Mouse (Mus musculus) lung, postnatal 25 days (tissue): ENCODE measurements at regions not wholly inside any gene's neighbourhood (a gene's known extent, or its start where the extent isn't known, plus 50 kb on each side); places are given as distances from the start of the nearest gene placed in this dataset.

Source experiments
- DNase-seq: peaks from one replicate; pipeline ENCODE4 v3.0.0; 2022; ENCODE audit warnings: low spot score

DNA sequence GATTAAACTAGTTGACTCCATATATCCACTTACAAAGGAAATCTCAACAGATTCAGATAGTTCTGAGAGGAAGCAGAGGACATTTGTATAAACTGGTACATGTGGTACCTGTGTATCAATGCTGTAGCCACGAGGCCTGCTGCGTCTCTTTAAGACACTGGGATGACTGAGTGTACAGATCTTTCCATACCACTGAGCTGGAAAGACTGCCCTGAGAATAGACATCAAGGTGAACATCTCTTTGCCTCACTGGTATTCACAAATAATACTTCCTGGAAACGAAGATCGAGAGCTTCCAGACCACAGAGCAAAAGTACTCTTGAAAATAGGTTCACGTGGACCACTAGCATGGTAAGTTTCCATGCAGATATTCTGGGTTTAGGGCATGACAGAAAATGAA is 183.6 kb upstream of the Marcks start:
- no peak for DNase-seq

DNA sequence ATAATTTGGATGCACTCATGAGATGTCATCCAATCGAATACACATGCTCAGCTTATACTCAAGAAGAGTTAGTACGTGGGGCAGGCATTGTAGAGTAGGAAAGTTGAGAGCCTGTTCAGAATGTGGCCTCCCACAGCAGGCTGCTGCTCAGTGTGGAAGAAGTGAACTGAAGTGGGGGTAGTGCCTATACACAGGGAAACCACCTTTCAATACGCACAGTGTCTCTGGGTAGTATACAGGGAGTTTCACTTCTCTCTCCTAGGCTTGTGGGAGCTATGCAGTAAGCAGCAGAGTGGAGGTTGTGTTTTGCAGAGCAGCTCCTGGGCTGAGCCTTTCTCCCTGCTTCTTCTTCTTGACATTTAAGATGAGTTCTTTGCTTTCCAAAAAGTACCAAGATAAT is 182.5 kb upstream of the Marcks start:
- DNase-seq, result peak; percentile 35

DNA sequence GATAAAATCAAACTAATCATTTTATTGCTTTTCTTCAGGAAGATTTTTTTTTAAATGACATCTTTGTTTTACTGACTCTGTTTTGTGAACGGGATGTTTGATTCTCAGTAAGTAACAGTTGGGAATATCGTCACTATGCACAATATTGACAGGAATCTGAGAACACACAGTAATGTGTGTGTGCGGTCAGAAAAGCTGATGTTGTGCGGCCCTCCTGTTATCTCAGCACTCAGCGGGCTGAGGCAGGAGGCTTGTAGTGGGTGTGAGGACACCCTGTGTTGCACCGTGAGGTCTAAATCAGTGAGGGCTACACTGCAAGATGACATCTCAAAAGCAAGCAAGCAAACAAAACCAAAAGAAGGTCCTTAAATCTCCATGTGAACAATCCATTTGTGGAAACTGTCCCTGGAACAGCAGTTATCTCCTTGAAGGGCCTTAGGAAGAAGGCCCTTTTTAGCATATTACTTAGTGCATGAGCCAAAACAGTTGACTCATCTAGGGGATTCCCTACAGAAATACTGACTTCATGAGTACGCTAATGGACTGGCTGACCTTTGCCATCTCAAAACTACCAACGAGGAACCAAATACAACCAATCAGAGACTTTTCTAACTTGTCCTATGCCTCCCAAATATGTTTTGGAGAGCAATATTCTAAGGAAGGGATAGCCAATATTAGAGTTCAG is 181.2 kb upstream of the Marcks start:
- DNase-seq, result no peak

DNA sequence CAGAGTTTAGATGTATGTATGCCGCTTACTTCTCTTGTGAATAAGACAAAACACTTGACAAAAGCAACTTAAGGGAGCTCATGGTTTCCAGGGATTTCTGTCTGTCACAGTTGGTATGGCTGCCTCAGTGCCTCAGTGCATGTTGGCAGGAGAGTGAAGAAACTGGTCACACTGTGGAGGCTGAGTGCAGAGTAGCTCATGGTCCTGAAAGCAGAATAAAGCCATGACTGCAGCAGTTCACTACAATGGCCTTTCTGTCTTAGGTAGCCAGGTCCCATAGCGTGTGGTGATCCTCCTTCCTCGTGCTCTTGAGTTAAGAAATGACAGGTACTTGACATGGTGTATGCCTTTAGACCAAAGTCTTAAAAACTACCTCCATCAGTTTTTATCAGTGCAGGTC is 178.0 kb upstream of the Marcks start:
- no peak for DNase-seq

DNA sequence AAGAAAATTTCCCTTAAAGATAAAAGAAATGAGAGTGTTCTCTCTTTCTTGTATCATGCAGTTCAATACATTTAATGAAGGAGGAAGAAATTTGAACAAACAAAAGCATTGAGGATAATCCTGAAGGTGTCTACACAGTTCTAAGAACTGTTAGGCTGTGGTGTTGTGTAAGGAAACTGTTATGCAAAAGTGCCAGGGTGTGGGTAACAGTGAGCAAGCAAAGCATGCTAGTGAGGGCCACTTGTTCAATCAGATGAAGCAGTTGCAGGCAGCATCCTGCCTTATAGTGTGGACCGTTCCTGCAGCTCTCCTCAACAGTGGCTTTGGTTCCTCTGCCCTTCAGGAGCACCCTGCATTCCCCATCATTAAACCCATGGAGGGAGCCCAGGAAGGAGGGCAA is 177.1 kb upstream of the Marcks start:
- DNase-seq, result no peak

DNA sequence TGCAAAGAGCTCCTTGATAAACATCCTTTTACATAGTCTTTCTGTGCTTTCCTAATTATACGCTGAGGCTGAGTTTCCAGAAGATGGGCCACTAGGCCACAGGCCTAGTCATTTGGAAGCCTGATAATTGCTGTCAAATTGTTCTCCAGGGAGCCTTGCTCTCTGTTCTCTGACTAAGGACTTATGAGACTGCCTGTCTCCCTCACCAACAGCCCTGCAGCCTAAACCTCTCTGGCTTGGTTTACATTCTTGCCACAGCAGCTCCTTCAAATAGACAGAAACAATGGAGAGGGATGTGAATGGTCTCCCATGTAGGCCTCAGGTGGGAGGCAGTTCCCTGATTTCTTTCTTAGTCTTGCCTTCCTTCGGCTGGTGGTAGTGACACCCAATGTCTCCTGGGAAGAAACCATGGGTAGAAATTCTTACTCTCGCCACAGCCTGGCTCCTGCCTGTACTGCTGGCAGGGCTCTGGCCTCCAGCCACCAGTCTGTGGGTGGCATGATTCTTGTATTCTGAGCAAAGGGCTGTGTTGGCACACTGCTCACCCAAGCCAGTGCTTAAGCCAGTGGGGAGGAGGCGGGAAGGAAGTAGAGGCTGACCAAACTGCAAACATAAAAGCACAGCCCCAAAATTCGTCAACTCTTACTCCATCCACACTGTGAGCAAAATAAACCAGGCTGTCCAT is 176.2 kb upstream of the Marcks start:
- DNase-seq, result no peak

DNA sequence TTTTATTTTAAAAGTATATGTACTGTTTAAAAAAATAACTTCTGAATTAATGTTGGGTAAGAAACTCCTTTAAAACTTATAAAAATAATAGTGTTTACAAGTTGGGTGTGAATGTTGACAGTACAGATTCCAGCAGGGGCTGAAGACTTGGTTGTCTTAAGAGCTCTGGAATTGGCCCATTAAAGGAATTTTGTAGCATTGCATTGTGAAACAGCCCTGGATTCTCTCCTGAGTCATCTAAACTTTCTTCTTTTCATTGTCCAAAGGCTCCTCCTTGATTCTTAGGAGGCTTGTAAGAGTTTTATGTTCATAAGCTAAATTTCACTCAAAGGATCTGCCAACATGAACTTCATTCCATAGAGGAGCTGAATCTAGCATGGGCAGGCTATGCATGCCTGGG is 174.7 kb upstream of the Marcks start:
- no peak for DNase-seq

DNA sequence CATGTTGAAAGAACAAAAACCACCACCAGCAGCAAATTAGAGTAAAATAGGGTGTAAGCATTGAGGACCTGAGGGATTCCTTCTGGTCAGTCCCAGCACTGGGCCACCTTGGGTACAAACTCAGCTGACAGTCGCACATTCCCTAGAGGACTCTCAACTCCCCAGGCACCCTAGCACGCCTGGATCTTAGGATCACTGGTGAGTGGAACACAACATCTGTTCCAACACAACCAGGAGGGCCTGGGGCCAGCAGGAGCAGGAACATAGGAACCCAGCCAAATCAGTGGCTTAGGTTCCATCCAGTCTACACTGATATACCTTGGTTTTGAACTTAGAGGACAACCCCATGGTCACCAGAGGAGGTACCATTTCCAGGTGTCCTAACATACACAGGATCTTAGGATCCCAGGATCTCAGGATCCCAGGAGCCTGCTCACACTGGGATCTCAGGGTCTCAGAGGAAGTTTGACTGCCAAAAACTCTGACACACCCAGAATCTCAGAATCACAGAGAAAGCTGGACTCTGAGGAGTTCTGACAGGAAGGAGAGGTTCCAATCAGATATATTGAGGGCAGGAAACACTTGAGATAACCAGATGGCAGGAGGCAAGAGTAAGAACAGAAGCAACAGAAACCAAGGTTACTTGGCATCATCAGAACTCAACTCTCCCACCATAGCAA is 171.7 kb upstream of the Marcks start:
- DNase-seq, result peak; percentile 18

DNA sequence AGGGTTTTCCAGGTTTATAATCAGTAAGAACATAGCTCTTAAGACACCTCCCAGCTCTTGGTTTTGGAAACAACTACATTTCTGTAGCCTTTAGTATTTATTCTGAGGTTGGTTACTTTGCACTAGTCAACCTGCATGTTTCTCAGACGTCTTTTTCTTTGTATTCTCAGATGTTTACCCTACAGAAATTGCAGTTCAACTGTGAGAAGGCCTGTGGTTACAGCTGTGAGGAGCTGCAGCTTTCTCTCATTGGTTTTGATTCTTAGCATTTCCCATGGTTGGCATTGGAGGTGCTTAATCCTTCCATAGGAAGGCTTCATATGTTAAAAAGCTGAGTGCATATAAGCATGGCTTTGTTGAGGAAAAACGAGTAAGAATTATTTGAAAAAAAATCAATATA is 165.9 kb upstream of the Marcks start:
- no peak for DNase-seq

DNA sequence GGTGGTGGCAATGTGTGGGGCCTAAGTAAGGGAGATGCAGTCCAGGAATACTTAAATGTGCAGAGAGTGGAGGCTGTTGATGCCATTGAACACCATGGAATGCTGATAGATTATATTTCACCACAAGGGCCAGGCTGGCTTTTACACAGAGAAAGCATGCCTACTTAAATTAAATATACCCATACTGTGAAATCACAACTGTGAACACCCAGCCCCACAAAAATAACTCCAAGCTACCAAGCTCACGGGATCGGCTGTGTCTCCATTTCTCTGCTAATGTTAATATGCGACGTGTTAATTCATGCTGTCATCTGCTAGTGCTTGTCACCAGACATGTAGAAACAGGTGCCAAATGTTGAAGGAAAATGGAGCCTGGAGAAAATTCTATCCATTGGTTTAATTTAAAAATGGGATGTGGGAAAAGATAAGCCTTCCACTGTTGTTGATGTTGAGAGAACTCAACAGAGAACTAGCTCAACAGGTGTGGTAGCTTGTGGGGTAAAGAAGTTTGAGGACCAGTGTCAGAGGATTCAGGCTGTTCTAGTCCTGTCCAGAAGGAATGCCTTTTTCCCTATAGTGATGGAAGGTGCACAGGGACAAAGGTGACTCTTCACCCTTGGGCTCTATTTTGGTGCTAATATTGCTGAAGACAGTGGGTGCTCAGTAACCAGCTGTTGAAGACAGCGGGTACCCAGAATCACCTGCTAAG is 161.6 kb upstream of the Marcks start:
- DNase-seq, result no peak

DNA sequence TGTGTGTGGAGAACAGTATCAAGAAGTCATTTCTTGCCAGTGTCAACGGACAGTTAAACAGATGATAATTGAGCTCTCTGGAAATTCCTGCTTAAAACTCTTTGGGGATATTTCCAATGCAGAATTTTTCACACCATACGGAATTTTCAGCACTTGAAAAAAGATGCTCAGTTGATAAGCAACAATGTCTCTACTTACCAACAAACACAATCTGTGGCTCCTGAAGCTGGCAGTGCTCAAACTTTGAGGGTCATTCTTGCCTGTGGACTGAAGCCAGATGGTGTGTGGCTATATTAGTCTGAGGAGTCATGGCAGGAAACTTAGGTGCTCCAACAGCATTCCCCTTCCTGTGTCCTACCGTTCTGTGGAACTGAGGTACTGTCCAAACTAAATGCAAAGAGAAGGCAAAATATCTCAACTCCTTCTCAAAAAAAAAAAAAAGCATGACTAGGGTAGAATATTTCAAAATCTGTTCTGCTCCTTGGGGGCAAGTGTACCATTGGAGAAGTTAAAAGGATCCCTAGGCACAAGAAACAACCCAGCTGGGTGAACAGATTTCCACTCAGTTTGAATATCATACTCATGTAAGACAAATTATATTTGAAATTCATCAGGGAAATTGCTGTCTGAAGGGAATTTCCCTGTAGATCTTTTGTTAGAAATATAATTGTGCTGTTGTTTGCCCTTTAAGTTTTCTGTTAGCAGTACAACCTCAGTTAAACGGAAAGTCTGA is 160.1 kb upstream of the Marcks start:
- no peak for DNase-seq

DNA sequence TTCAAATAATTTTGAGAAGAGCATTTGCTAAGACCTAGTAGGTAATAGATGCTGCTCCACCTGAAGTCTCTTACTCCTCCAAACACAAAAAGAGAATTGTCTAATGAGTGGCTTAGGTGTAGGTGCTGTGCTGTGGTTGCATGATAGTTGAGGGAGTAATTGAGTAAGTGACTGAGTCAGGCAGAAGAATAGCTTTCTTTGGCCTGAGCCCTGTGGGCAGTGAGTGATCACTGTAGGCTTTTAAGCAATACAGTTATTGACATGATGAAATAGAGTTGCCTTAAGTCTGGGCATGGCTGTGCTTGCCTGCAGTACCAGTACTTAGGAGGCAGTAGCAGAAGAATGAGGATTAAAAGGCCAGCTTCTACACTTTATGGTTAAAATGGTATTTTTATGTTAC is 155.5 kb upstream of the Marcks start:
- no peak for DNase-seq

DNA sequence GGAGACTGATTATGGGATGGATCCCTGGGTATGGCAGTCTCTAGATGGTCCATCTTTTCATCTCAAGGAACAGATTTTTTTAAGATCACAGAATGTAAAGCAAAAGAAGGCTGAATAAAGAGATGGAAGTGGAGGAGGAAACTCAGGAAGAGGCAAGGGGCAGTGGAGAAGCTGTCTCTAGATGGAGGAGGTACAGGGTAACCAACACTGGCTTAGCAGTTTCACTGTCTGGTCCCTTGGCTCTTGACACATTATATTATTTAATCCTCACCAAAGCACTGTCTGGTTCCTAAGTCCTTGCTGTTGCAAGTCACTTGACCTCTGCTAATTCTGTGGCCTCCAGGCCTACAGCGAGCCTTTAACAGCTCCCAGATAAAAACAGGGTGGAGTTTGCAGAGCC is 154.6 kb upstream of the Marcks start:
- no peak for DNase-seq

DNA sequence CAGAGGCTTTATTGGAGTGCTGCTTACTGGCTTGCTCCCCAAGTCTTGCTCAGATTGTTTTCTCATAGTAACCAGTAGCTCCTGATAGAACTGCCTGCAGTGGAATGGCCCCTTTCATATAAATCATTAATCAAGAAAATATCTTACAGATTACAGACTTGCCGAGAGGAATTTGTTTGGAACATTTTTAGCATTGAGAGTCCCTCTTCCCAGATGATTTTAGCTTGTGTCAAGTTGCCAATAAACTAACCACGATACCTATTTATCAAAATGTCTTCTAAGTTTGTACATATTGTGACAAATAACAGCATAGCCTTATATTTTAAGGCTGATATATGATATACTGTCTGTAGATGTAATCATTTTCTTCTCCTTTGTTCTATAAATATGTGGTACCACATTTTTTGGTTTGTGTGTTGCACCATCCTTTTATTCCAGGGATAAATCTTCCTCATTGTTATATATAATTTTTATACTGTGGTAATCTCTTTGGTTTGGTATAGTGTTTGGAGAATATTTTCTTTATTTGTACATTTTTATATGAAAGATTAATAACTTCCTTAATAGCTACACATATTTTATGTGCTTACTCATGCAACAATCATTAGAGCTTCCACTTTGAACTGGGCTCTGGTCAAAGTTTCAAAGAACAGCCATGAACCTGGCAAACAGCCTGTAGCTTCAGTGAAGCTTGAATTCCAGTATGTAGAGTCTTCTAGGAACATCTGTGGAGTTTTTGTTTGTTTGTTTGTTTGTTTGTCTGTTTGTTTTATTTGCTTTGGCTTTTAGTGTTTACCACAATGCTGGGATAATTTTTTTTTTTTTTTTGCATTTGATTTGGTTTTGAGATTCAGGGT is 153.1 kb upstream of the Marcks start:
- DNase-seq, result no peak

DNA sequence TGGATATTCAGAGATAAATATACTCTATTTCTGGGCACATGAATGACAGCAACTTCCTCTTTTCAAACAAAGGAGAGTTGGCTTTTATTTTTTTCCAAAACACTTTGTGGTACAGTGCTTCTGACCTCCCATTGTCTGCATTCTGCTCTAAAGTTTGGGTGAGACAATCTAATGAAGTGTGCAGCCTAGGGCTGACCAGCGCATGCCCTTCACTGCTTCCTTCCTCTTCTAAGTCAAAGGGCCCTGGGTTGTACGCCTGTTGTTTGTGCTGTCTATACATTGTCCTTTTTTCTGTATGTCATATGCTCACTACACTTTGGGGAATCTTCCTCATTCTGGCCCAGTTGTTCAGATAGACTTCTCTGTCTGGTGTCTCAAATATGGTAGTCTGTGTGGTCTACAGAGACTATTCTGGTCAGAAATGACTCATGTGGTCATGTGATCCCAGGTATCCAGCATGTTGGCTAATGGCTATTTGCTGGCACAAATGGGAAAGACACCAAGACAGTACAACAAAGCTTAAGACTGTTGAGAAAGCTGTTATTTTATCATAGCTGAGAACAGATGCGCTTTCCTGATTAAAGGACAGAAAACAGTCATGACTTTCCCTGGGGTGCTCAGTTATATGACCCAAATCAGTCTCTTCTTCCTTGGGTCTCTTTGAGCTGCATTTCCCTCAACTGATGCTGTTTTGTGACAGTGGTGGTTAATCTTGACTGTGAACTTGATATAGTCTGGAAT is 151.4 kb upstream of the Marcks start:
- DNase-seq, result peak; percentile 33

DNA sequence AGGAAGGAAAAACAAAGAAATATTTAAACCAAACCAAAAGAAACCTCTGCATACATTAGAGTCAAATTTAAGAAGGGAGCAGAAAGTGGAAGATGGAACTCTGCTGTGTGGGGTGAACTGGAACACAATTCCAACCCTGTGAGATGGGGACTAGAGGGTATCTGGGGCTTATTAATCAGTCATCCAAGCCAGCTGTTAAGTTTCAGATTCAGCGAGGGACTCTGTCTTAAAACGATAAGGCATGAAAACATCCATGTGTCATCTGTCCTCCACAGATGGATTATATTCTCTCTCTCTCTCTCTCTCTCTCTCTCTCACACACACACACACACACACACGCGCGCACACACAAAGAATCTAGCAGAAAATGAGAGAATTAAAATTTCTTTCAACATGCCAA is 147.6 kb upstream of the Marcks start:
- DNase-seq, result no peak

DNA sequence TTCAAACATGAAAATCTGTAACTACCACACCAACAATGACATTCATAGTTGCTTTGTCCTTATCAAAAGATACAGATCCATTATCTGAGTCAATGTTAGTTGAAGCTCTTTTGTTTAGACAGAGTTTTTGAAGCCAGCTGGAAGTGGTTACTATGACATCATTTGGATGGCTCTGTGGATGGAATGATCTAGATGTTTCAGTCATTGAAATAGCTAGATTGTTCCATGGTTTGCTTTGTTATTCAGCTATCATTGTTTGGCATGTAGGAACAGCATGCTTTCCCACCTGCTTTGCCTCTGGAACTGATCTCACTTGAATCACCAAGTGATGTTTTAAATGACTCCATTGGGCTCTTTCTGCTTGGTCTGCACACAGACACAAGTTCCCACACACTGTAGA is 144.2 kb upstream of the Marcks start:
- peak; percentile 58 for DNase-seq

DNA sequence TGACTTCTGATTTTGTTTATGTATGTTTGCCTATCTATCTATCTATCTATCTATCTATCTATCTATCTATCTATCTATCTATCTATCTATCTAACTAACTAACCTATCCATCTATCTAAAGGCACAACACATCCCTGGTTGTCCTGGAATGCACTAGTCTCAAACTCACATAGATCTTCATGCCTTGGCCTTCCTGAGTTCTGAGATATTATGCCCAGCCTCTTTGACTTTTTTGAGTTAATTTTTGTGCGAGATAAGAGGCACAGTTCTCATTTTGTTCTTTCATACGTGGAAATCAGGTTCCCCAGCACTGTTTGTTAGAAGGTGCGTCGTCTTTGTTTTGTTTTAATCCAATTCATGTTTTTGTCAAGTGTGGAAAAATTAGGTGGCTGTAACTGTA is 142.1 kb upstream of the Marcks start:
- no peak for DNase-seq

DNA sequence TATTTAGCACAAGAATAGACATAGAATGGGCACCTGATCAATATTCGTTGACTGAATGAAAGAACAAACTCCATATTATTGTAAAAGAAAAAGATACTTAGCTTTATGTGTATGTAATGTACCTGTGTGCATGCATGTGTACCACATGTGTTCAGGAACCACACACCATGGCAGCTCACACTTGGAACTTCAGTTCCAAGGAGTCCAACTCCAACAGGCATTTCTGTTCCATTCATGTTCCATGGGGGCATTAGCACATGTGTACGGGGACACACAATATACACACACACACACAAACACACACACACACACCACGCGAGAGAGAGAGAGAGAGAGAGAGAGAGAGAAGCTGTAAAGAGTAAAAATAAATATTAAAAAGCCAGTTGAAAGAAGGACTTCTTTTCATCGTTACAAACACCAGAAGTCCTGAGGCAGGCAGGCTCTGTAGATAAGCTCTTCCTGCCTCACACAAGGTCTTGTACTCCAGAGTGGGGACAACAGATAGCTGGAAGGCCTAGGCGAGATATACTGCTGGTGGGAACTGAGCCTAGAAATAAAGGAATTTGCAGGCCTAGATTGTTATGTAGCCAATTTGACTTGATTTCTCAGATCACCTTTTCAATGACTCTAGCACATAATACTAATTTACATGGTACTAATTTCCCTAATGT is 141.6 kb upstream of the Marcks start:
- no peak for DNase-seq

DNA sequence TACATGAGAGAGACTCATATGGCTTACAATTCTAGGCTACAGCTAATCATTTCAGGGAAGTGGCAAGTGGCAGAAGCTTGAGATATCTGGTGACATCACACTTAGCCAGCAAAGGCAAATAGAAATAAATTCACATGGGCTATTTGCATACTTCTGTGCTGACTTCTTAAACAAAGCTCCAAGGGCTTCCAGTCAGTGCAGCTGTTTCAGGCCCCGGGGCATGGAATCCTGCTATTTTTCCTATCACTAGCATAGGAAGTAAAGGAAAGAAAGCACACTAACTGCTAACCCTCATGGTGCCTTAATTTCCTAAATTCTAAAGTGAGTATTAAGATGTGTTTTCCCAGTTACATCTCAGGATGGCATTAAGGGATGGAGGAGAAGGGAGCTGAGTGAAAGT is 140.6 kb upstream of the Marcks start:
- no peak for DNase-seq
